In genomic region chr2:145269410-145269809, GRCm38 (mm10) we compare ENCODE assay signal across 24 mouse cellular contexts.
DNase-seq lines count a peak whose midpoint lies in the region; ATAC-seq and TF ChIP-seq lines count a peak whose summit lies in the region.
"Had no signal": no experiment of that assay in that cellular context is flagged by ENCODE, and none has a peak within 500 bp of the region (broad histone marks: within the 10 kb centered on the region; RNA-seq: fewer than 3 reads in every experiment).

No protein-coding gene starts in this region.

- no peaks in the 10 kb centered on the region for H3K79me2 ChIP-seq in heart, adult 2 months (replicated peaks; ENCODE audit: control insufficient read depth, insufficient read depth, low read length)

- no peaks in the 10 kb centered on the region for H3K9me3 ChIP-seq in lung, embryonic 14.5 days (ENCODE audit: low read depth, low read length)
- H3K9me3 ChIP-seq: embryonic facial prominence, embryonic 12.5 days; hindbrain, embryonic 15.5 days; midbrain, embryonic 12.5 days; neural tube, embryonic 13.5 days had no signal

- intact Hi-C loops in heart, adult 2 months (cut with DNase I), result no loop called here

- no peaks in the 10 kb centered on the region for H3K27me3 ChIP-seq in heart, adult 2 months (ENCODE audit: control insufficient read depth, insufficient read depth, low read length)
- H3K27me3 ChIP-seq in lung, embryonic 14.5 days (ENCODE audit: insufficient read depth, low read length), result no peaks in the 10 kb centered on the region
- H3K27me3 ChIP-seq: embryonic facial prominence, embryonic 12.5 days; hindbrain, embryonic 15.5 days; midbrain, embryonic 12.5 days; neural tube, embryonic 13.5 days had no signal

- TF ChIP-seq POLR2A in heart, adult 2 months (IDR thresholded peaks at IDR 0.05; ENCODE audit: insufficient read depth, low read depth, low read length), result no peak

- no peaks in the 10 kb centered on the region for H3K4me1 ChIP-seq in heart, adult 2 months (ENCODE audit: control insufficient read depth, insufficient read depth, low read length)
- H3K4me1 ChIP-seq in lung, embryonic 14.5 days (ENCODE audit: insufficient read depth), result no peaks in the 10 kb centered on the region
- H3K4me1 ChIP-seq: embryonic facial prominence, embryonic 12.5 days; hindbrain, embryonic 15.5 days; midbrain, embryonic 12.5 days; neural tube, embryonic 13.5 days had no signal

- no peak overlapping the region for H3K4me3 ChIP-seq in heart, adult 2 months
- H3K4me3 ChIP-seq in lung, embryonic 14.5 days (ENCODE audit: low read depth, low read length), result no peak overlapping the region
- H3K4me3 ChIP-seq: embryonic facial prominence, embryonic 12.5 days; erythroblast, embryonic 14.5 days; hindbrain, embryonic 15.5 days; midbrain, embryonic 12.5 days; neural tube, embryonic 13.5 days had no signal

- no peak overlapping the region for H3K4me2 ChIP-seq in lung, embryonic 14.5 days
- H3K4me2 ChIP-seq: embryonic facial prominence, embryonic 12.5 days; heart, embryonic 11.5 days; hindbrain, embryonic 15.5 days; liver, embryonic 11.5 days; midbrain, embryonic 12.5 days; neural tube, embryonic 13.5 days had no signal

- no peak for ATAC-seq in lung, embryonic 14.5 days (ENCODE audit: insufficient read depth)
- ATAC-seq in megakaryocyte-erythroid progenitor cell, adult 5-6 weeks (replicated peaks; ENCODE audit: low FRiP score, low TSS enrichment, poor library complexity, severe bottlenecking), result peak; percentile 69; the same call in 1 of the 2 replicates
- ATAC-seq: forebrain, embryonic 16.5 days had no signal

- 83% methylated on average over 4 of the region's 4 CpGs for WGBS in heart, adult 2 months
- 69% methylated on average over 4 of the region's 4 CpGs for WGBS in lung, embryonic 14.5 days

- no peak overlapping the region for H3K9ac ChIP-seq in heart, adult 2 months (ENCODE audit: low read depth, low read length)
- no peak overlapping the region for H3K9ac ChIP-seq in lung, embryonic 14.5 days
- H3K9ac ChIP-seq: embryonic facial prominence, embryonic 12.5 days; hindbrain, embryonic 15.5 days; midbrain, embryonic 12.5 days; neural tube, embryonic 13.5 days had no signal

- no peak overlapping the region for H3K27ac ChIP-seq in heart, adult 2 months
- no peak overlapping the region for H3K27ac ChIP-seq in lung, embryonic 14.5 days (ENCODE audit: low read depth)
- H3K27ac ChIP-seq: embryonic facial prominence, embryonic 12.5 days; hindbrain, embryonic 15.5 days; macrophage; midbrain, embryonic 12.5 days; neural tube, embryonic 13.5 days had no signal

- no peak for DNase-seq in heart, adult 2 months
- no peak for DNase-seq in heart, adult 18-20 months
- no peak for DNase-seq in lung, embryonic 14.5 days
- DNase-seq in lung, postnatal 4 days, result no peak
- DNase-seq in ZHBTc4 (ENCODE audit: low read depth, low spot score), result peak; percentile 16
- DNase-seq in layer of hippocampus, adult 9-11 months, result no peak
- no peak for DNase-seq in right cerebral cortex, postnatal 4 days
- DNase-seq: cerebellum, adult 8-10 months; gastrocnemius, postnatal 36 days; kidney, adult 18-20 months; kidney, postnatal 10 days; lung, adult 18-20 months; right cerebral cortex, postnatal 14 days; thymus, adult 18-20 months had no signal

- TF ChIP-seq EP300 in heart, adult 2 months (IDR thresholded peaks at IDR 0.05; ENCODE audit: insufficient read depth, low read depth, low read length), result no peak

- H3K36me3 ChIP-seq in heart, adult 2 months (ENCODE audit: control insufficient read depth, insufficient read depth, low read length), result no peaks in the 10 kb centered on the region
- no peaks in the 10 kb centered on the region for H3K36me3 ChIP-seq in lung, embryonic 14.5 days (ENCODE audit: insufficient read depth)
- H3K36me3 ChIP-seq: embryonic facial prominence, embryonic 12.5 days; hindbrain, embryonic 15.5 days; midbrain, embryonic 12.5 days; neural tube, embryonic 13.5 days had no signal

- peak; percentile 28 for TF ChIP-seq CTCF in heart, adult 2 months (IDR thresholded peaks at IDR 0.05)
- peak; percentile 41 for TF ChIP-seq CTCF in lung, embryonic 14.5 days (IDR thresholded peaks at IDR 0.05; ENCODE audit: low read depth)
